Mouse (Mus musculus) heart, adult 18-20 months (tissue): Measurements from ENCODE around the gene Pde2a. TPM values are rescaled to one million over a fixed set of nuclear protein-coding genes. Genes with fewer than 3 reads are reported as not detected.

Experiments used
- DNase-seq, 2 experiments: peaks; one replicate each; pipeline ENCODE4 v3.0.0; 2021 to 2022; ENCODE audit warnings: mixed read lengths in 1 of 2
- total RNA-seq, 2 experiments: library from RNA; stranded (reverse); gene quantifications; 2 replicates each; pipeline ENCODE4 v1.2.3; 2021

Pde2a gene
- total RNA-seq, 2 experiments from 2014 or later, result 43.4 to 49.6 TPM

DNA sequence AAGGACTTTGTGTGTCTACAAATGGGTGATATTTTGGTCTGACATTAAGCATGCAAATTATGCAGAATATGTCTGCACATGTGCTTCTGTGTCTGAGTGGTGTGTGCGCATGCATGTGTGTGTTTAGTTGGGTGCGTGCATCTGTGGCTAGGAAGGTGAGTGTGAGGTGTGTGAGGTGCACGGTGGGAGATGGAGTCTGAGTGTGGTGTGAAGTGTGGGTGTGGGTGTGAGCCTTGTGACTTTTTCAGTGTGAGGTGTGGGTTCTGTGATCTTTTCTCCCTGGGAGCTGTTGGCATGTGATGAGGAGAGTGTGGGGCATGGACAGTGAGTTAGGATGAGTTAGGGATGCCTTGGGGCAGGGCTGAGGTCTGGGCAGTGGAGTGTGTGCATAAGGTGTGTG lies 31.8 kb downstream of the Pde2a start:
- DNase-seq, result no peak

DNA sequence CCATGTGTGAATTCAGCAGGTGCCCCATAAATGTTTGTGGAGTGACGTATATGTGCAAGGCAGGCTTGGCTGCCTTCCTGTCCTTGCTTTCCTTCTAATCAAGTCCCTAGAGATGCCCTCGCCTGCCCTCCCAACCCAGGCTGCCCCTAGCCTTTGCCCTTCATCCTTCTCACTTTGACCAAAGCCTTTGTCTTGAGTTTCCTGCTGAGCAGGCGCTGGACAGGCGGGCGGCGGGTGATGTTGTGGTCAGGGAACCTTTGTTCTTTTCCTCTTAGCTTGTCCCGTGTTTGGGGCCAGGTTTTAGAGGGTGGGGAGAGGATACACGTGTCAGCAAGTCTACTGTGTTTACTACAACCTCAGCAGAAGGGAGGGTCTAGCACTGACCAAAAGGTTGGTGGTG lies 32.2 kb downstream of the Pde2a start:
- peak; percentile 71 to 85 for DNase-seq

DNA sequence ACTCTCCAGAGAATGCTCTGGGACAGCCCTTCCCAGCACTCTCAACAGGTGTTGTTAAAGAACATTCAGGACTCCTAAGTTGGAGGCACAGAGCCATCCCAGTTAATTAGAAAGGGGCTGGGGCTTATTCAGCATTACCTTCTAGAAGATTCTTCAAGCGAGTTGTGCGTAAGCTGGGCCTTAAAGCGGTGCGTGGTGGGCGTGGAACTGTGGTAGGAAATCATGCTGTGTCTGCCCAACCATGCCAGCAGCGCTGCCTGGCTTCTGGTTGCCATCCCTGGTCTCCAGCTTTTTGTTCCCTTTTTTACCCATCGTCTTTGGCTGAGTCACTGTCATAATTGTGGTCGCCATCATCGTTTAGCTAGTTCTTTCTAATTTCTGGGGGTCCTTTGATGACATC lies 33.0 kb downstream of the Pde2a start:
- DNase-seq, result peak; percentile 24 to 40

DNA sequence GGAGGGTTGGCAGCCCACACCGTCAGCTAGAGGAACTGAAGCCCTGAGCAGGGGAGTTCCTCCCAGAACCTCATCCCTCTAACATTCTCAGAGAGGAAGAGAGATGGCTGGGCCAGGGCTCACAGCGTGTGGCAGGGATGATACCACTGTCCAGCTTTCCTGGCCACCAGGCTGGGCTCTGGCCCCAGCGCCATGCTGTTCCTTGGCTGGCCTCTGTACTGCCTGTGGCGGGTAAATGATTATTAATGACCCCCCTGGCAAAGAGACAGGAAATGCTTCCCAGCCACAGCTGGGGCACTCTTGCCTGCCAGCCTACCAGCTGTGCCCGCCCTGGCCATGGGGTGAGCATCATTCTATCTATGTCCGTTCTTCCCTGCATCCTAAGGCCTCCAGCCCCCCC lies 33.6 kb downstream of the Pde2a start:
- DNase-seq, result peak; percentile 11 to 23

DNA sequence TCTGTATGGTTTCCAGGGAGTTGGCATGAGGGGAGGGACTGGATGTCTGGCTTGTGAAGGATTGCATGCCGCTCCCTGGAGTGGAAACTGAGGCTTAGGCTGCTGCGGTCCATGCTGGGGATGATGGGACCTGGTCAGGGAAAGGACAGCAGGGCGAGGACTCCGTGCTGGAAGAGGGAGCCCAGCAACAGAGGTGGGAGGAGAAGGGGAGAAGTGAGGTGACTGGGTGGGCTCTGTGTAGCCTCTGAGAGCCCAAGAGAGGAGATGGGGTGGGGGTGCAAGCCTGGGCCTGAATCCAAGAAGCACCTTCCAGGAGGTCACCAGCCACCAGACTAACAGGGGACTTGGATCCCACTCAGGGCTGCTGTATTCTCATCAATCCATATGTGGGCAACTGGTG lies 34.8 kb downstream of the Pde2a start:
- no peak for DNase-seq

DNA sequence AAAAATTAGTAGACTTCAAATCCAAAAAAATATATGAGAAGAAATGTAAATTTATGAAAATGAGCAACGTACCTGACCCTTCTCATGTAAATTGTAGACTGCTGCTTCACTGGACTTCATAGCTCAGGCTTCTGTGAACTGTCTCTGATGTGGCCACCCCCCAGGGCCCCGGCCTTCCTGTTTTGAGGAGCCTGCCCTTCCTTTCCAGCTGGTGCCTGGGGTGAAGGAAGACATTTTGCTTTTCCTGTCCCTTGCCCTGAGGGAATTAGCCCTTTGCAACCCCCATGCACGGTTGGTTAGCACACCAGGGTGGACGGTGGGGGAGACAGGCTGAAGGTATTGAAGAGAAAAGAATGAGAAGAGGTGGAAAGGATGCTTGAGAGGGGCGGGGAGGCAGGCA lies 35.3 kb downstream of the Pde2a start:
- peak; percentile 44 to 78 for DNase-seq

DNA sequence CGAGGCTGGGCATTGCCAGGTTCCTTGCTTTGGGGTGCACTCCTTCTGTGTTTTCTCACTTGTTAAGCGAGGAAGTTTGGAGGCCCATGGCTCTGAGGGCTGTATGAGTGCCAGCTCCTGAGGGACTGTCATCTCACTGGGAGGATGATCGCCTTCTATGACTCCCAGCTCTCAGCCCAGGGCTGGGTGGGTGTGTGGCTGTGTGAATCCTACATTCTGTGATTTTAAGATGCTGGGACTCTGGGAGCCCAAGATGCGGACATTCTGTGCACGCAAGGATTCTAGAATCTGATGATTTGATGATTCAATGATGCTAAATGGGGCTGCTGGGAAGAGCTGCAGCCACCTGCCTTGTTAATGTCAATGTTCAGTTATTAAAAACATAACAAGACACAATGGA lies 35.8 kb downstream of the Pde2a start:
- DNase-seq, result no peak

DNA sequence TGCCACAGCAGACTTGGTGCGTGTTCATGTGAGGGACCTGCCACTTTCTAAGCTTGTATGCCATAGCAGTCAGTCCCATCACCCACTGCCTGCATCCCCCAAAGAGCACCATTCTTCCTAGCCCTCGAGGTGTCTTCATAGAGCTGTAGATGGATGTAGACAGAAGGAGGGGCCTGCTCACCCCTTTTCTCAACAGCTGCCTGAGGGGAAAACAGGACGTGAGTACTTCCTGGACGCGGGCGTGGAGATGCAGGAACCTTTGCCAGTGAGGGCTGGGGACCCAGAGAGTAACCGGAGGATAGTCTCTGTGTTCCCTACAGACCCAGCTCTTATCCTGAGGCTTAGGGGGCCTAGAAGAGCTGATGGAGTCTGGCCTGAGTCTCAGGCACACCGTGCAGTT lies 36.3 kb downstream of the Pde2a start:
- DNase-seq, result peak; percentile 53 to 80

DNA sequence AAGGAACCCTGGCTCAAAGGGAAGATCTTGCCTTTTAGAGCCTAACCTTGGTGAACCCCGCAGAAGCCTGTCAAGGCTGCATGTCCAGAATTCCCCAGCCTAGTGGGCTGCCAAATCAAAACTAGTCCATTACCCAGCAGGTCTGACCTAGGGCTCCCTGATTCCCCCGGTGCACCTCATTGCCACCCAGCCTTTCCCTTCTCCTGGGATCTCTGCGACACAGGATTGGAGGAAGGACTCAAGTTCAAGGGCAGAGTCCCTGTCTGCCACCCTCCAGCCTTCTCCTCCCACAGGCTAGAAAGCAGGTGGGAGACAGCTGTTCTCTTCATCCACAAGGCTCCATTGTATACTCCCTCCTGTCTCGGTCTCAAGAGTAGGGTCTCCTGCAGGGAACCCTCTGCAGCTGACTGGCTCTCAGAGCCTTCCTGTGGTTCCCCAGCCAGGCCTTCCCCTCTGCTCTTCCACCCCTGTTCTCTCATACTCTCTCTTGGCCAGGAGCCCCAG lies 36.8 kb downstream of the Pde2a start:
- DNase-seq, result peak in 1 of 2 experiments; percentile 24

DNA sequence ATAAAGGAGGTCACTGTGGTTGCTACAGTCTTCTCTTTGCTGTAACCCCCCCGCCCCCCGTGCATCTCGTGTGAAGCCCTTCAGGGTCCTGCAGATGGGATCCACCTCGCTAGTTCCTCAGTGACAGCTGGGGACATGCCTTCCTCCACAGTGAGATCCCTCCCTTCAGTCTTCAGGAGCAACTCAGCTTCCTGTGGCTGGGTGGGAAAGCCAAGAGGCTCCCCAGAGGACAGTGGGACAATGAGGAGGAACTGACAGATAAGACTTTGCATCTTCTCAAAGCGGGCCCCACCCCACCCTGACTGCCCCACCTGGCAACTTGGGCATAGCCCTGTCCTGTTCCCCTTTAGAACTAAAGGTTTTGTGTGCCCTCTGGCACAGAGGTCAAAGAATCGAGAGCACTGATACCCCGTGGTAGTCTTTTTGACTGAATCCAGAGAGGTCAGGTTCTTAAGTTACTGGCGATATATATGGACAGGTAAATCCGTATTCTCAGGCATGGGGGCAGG lies 37.9 kb downstream of the Pde2a start:
- DNase-seq, result peak; percentile 31 to 55

DNA sequence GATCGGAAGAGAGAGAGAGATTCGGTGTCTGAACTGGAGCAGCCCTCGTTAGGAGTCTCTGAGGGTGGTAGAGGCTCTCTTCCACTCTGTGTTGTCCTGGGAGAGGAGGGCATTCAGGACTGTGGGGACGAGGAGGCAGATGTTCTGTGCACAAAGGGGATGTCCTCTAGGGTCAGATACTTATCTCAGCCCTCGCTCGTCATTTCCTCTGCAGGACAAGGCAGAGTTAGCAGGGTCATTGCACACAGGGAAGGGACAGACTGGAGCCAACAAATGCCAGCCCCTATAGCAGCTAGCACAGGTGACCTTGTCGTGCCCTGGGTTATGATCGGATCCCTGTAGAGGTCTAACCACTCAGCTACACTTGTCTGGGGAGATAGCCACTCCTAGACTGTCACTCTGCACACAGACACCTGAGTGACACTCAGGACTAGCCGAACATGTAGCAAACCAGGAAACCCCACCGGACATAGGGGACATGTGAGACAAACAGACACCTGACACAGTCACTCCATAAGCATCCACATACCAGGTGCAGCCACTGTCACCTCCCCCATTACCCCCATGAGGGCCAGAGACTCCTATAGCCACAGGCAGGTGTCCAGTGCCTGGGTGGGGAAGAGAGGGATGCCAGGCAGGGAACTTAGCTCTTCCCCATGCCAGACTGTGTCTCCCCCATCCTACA lies 38.6 kb downstream of the Pde2a start:
- peak; percentile 25 to 60 for DNase-seq

DNA sequence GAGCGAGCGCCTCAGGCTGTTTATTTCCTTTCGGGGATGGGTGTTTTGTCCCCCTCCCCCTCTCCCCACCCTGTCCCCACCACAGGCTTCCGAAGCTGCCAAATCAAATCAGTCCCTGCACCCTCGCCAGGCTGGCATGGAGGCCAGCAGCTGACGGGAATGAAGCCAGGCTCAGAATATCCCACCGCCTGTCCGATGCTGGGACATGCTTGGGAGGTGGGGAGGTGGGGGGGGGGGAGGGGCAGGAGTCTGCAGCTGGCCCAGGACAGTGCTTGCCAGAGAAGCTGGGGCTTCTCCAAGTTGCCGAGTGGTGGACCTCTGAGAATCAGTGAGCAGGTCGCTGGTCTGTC lies 39.1 kb downstream of the Pde2a start:
- DNase-seq, result peak; percentile 77 to 87

DNA sequence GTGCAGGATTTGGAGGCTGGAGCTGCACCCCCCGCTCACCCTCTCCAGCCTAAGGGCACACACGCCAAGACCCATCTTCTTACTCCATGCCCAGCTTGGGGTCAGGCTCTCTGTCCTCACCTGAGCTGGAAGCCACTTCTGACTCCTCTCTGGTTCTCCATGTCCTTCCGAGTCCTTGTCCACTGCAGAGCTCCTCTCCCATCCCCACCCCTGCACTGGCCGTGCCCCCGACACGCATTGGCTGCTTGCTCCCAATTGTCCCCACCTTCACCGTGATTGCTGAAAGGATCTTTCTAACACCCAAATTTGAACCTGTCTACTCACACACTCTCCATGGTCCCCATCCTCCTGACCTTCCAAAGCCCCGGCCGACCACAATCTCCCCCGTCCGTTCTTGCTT lies 40.1 kb downstream of the Pde2a start:
- no peak for DNase-seq

DNA sequence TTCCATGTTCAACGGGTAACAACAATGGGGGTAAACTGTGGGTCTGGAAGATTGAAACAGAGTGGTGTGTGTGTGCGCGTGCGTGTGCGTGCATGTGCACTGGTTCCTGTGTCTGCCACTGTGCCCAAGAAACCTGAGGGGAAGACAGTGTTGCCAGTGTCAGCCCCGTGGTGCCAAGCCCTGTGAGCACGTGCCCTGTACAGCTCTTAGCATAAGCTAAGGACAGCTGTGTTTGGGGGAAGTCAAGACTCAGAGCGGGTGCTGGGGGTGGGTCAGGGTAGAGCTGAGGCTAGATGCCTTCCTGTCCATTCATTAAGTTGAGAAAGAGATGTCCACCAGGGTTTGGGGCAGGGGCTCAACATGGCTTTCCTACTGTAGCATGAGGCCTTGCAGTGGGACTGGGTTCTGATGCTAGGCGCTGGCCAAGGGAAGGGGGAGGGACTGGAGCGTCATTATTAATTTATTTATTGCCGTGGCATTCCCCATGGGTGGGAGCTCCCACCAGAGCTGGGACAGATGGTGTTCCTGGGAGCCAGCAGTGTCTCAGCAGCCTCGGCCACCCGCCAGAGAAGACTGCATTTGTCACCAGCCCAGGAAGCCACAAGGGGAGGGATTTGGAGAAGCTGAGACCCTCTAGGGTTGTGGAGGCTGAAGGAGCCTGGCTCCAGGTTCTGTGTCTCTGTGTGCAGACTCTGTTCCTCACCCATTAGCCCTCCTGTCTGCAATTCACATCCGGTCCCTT lies 41.0 kb downstream of the Pde2a start:
- peak in 1 of 2 experiments; percentile 18 for DNase-seq

DNA sequence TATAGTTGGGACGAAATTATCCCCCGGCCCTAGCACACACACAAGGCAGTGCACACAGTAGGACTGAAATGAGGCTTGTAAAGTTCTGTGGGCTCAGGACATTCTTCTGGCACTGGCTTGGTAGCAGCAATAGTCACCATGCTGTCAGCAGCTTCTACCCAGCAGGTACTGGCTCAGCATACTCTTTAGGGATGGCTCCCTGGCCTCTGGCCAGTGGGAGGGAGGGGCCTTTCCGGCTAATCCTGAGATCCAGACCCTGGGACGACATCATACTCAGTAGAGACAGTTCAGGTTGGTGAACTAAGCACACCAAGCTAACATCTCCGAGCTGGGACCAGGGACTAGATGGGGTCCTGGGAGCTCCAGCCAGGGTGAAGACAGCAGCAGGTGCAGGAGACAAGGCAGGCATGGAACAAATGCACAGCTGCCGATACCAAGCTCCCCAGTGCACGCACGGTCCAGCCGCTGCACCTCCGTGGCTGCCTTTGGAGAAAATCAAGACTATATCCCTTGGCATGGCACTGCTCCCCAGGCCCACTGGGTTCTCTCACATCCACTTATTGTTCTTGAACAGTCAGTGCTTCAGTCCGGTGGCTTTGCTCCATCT lies 42.3 kb downstream of the Pde2a start:
- no peak for DNase-seq

DNA sequence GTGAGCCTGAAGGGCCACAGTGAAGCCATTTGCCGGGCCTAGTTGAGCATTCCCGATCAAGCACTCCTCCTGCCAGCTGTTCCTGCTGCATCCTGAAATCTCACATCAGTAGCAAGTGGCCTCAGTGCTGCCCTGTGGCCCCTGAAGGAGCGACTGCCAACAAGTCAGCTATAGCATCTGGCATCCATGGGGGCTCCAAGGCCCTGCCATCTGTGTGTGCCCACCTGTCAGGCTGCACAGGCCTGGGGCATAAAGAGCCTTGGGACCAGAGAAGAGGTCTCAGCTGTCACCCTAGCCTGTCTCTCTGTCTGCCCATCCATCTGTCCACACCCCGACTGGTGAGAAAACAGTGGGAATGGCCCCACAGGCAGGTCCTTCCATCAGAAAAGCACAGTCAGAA lies 43.4 kb downstream of the Pde2a start:
- DNase-seq, result no peak

DNA sequence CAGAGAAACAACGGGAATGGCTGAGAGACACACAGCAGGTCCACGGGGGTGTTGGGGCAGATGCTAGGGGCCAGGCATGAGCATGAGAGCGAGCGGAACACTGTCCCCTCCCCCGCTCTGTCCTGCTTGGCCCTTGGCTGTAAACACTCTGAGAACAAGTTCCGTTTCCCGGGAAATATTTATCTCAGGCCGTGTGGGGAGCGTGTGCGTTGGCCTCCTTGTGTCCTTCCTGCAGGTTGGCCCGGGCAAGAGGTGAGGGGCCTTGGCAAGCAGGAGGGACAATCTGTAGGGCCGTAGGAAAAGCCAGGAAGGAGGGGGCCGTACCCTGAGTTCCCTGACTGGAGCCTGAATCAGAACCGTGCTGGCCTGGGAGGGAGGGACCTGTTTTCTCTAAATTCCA lies 43.9 kb downstream of the Pde2a start:
- DNase-seq, result peak; percentile 83 to 88

DNA sequence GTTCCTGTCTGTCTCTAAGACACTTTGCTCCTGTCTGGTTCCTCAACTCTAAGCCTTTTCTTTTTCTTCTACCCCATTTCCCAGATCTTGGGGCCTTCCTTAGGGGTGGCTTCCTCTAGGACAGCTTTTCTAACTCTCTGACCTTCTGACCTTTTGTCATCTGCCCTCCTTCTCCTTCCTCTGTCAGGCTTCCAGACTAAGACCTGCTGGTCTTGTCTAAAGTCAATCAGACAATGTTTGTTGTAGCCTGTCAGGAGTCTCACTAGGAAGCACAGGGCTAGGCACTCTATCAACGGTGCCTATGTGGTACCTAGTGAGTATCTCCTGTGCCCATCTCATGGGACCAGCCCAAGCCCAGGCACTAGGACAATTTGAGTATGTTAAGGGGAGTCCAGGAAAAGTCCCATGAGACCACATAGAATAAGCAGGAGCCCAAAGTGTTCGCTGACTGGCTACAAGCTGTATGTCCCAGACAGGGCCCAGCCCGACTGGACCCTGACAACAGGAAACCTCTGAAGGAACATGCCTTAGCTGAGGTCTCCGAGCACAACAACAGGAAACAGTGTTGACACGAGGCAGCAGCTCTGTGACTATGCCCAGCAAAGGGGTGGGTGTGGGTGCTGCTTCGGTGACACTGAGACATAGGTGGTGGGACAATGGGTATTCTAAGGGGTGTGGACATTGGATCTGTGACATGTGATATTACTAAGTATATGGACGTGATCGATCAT lies 44.5 kb downstream of the Pde2a start:
- peak; percentile 63 to 82 for DNase-seq

DNA sequence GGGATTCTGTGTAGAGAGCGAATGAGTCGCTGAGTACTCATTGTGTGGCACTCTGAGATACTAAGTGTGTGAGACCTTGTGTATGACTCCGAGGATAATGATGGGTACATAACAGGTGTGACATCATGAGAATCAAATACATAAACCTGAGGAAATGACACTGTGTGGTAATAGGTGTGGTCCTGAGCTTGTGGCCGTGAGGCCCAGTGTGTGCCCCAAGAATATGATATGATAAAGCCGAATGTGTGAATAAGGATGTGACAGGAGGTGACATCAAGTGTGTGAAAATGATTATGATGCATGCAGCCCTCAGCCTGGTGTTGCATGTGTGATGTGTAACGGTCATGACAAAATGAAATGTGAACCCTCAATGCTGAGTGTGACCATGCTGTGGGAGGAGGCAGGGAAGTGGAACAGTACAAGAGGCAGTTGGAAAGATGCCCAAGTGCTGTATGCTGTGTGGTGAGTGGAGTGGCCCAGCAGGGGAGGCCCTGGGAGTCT lies 45.1 kb downstream of the Pde2a start:
- DNase-seq, result peak; percentile 73 to 74

DNA sequence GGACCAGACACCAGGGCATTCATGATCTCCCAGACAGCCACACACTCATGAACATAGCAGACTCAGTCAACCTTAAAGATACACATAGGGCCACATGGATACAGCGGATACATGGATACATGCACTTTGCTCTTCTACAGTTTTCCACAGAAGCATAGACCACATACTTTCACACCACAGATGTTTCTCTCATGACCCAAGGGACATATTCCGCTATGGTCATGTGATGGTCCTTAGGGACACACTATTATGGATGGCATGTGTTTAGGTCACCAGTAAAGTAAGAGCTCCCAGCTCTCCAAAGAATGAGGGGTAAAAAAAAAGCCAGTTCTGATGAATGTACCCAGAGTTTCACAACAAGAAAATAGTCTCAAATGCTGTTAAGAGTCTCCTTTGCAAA lies 49.9 kb downstream of the Pde2a start:
- no peak for DNase-seq

DNA sequence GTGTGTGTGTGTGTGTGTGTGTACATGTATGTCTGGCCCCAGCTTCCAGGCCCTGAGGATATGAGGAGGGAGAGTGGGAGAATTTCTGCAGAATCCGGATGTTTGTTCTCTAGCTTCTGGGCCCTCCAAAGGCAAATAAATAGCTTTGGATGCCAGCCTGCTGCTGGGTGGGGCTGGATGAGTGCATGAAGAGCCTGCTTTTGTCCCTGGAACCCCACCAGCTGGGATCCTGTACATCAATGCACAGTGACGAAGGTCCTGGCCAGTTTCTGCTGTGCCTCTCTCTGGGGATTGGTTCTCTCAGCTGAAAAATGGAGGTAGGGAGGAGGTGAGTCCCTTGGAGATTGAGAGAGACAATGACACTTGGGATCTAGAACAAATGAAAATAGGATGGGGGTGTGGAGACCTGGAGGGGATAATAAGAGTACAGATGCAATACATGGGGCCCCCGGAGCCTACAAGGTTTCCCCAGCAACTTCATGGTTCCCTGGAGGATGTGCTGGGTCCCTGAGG lies 50.5 kb downstream of the Pde2a start:
- DNase-seq, result peak in 1 of 2 experiments; percentile 38
